Mouse (Mus musculus) cortical plate, adult 2 months (tissue): Measurements from ENCODE around the gene Serpine1.

Experiments used
- CTCF ChIP-seq: fragments of 200-500 bp; IDR thresholded peaks from 2 replicates; pipeline ENCODE4 v1.5.1; 2011; ENCODE audit warnings: mild to moderate bottlenecking, control low read depth, low read length; ENCODE audit not compliant: insufficient read depth; ENCODE audit errors: extremely low read depth
- POLR2A ChIP-seq: fragments of 200-500 bp; IDR thresholded peaks from 2 replicates; pipeline ENCODE4 v1.6.1; 2011; ENCODE audit warnings: mild to moderate bottlenecking, low read length, control low read depth; ENCODE audit not compliant: insufficient read depth; ENCODE audit errors: extremely low read depth

DNA sequence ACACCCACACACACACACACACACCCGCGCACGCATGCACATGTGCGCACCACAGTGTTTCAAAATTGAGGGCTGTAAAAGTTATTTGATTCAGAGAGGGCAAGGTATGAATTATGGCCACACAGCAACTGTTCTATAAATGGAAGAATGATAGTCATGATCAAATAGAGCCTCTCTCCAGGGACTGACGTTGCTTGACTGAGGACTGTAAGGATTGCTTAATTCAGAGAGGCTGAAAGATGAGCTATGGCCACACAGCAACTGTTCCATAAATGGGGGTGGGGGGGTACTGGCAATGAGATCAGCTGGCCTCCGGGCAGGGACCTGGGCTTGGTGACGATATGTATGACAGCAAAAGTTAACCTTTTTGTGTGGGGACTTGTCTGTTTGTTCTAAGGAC lies 5.1 kb upstream of the Serpine1 start:
- TF ChIP-seq POLR2A (no peak), CTCF (no peak)
